Mouse (Mus musculus) neural tube, embryonic 15.5 days (tissue): ENCODE measurements around the gene Nat8f5. TPM values are rescaled to one million over a fixed set of nuclear protein-coding genes. Genes with fewer than 3 reads are reported as not detected.

Source experiments
- microRNA-seq: library from miRNA; unstranded; fragments of <30 nt; microRNA quantifications from one replicate; pipeline ENCODE4, GENCODE M21; 2017
- polyA plus RNA-seq: library from polyadenylated mRNA; unstranded; fragments of >200 nt; fragmentation: Nextera tagmentation; extraction: Ambion mirVana; gene quantifications from 2 replicates; pipeline ENCODE4 v1.2.1, GENCODE M21; 2015

Gene Nat8f5
- polyA plus RNA-seq, 1 experiment from 2014 or later: 0.20 TPM

Small RNA genes lying within 50 kb of the gene (microRNA-seq; reads per million reads assigned to microRNA genes)
- gene Mir6375: not detected

Other genes starting within 250 kb of the Nat8f5 start
- gene Alms1, start 233.4 kb downstream of the Nat8f5 start, polyA plus RNA-seq: 3.8 and 3.9 TPM in 2 replicates
- not detected in 2 replicates for gene Nat8f7, start 107.8 kb downstream of the Nat8f5 start, polyA plus RNA-seq
- gene Nat8f3, start 55.2 kb downstream of the Nat8f5 start, polyA plus RNA-seq: 0.18 and 0.44 TPM in 2 replicates
- gene Nat8f6, start within 50 bp of the Nat8f5 start, polyA plus RNA-seq: not detected in 2 replicates
- 0.32 TPM in 1 of 2 replicates, not detected in the other for gene Nat8, start 11.1 kb upstream of the Nat8f5 start, polyA plus RNA-seq
- gene Nat8f2, start 48.2 kb upstream of the Nat8f5 start, polyA plus RNA-seq: 0.05 TPM in 1 of 2 replicates, not detected in the other
- gene Nat8f4, start 83.9 kb upstream of the Nat8f5 start, polyA plus RNA-seq: 4.5 and 4.8 TPM in 2 replicates
- 50.5 and 52.4 TPM in 2 replicates for gene Tprkb, start 90.9 kb upstream of the Nat8f5 start, polyA plus RNA-seq
- gene Nat8f1, start 94.7 kb upstream of the Nat8f5 start, polyA plus RNA-seq: 17.5 and 21.6 TPM in 2 replicates
- gene Dusp11, start 140.7 kb upstream of the Nat8f5 start, polyA plus RNA-seq: 47.8 and 55.0 TPM in 2 replicates
- not detected in 2 replicates for gene Figla, start 195.2 kb upstream of the Nat8f5 start, polyA plus RNA-seq
- gene Add2, start 207.7 kb upstream of the Nat8f5 start, polyA plus RNA-seq: 107 and 130 TPM in 2 replicates